Mouse (Mus musculus): ENCODE measurements around the gene Rxfp4. TPM values are rescaled to one million over a fixed set of nuclear protein-coding genes. Genes with fewer than 3 reads are reported as not detected.
"Not testable (repeated sequence)": the region's sequence is repeated elsewhere in the genome, so short reads cannot be mapped to it uniquely, and the experiment has no call there.

Rxfp4 gene
- polyA plus RNA-seq, 1 experiment from 2014 or later = not detected

DNA sequence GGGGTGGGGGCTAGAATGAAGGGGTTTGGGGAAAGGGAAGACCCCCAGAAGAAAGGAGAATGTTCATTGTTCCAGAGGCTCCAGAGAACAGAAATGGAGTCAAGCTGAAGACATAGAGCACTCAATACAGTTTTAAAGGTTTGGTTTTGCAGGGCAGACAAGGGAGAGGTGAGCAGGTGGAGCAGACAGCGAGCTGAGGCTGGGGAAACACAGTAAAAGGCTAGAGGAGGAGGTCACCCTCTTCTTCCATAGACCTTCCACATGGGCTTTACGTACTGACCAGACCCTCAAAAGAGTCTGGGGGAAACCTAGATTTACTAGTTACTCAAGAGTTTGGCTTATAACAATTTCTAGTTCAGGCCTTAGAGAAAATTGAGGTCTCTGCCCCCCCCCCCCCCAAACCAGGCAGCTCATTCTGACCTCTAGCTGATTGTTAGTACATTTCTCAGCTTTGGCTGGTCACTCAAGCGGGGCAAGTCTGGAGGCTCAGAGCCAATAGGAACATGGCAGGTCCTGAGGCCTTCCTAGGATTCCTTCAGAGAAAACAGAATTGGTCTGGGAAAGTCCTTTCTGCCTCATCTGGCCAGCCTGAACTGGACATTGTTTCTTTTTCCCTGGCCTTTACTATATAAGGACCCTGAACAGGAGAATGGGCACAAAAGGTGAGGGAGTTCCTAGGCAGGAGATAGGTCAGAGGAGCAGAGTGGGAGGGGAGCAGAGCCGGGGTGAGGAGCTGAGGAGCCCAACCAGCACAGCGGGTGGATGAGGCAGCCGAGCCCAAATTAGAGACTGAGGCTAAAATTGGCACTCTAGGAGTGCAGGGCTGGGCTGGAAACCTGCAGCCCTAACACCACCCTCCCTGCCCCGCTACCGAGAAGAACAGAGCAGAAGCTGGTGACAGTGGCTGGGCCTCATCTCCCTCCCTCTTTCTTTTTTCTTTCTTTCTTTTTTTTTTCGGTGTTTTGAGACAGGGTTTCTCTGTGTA is 33.5 kb downstream of the Rxfp4 start:
- Histone ChIP-seq H3K9me3 (replicated peaks) (no peaks in the 10 kb centered on the region), H3K9ac (peak overlapping the region; percentile 76; the same call in 1 of the 2 replicates), H3K27me3 (no peaks in the 10 kb centered on the region), H3K4me2 (peak overlapping the region; percentile 88), H3K36me3 (no peaks in the 10 kb centered on the region), H3K4me1 (replicated peaks) (peaks cover 70% of the 10 kb centered on the region), H3K4me3 (0 out of 2 replicates have a peak overlapping the region, but pooled peaks have one; percentile 12), H3K27ac (peak overlapping the region; percentile 94)
- peak; percentile 10 for ATAC-seq (replicated peaks; ENCODE audit: insufficient number of reproducible peaks, insufficient read depth, low FRiP score, low read depth)
- WGBS = 48% methylated on average over 9 of the region's 9 CpGs

GRCm38 (mm10) chr3:88618074-88618871 is 34.7 kb downstream of the Rxfp4 start:
- Histone ChIP-seq H3K4me1 (replicated peaks) (peaks cover 59% of the 10 kb centered on the region), H3K27ac (peak overlapping the region; percentile 51; the same call in 1 of the 2 replicates), H3K4me2 (peak overlapping the region; percentile 29), H3K36me3 (no peaks in the 10 kb centered on the region), H3K4me3 (0 out of 2 replicates have a peak overlapping the region, but pooled peaks have one; percentile 1), H3K9ac (no peak overlapping the region), H3K9me3 (replicated peaks) (no peaks in the 10 kb centered on the region), H3K27me3 (no peaks in the 10 kb centered on the region)
- 62% methylated on average over 8 of the region's 8 CpGs for WGBS
- ATAC-seq (replicated peaks; ENCODE audit: insufficient number of reproducible peaks, insufficient read depth, low FRiP score, low read depth) = no peak

GRCm38 (mm10) chr3:88616951-88617500 is 35.9 kb downstream of the Rxfp4 start:
- 68% methylated on average over 3 of the region's 3 CpGs for whole genome bisulfite sequencing
- no peaks in the 10 kb centered on the region for H3K27me3 ChIP-seq
- H3K27ac ChIP-seq = peak overlapping the region; percentile 73
- peak overlapping the region; percentile 32 for H3K4me3 ChIP-seq
- H3K36me3 ChIP-seq = no peaks in the 10 kb centered on the region
- peak overlapping the region; percentile 51 for H3K4me2 ChIP-seq
- H3K9me3 ChIP-seq (replicated peaks) = no peaks in the 10 kb centered on the region
- peaks cover 57% of the 10 kb centered on the region for H3K4me1 ChIP-seq (replicated peaks)
- ATAC-seq (replicated peaks; ENCODE audit: insufficient number of reproducible peaks, insufficient read depth, low FRiP score, low read depth) = no peak
- peak overlapping the region; percentile 26; the same call in 1 of the 2 replicates for H3K9ac ChIP-seq

DNA sequence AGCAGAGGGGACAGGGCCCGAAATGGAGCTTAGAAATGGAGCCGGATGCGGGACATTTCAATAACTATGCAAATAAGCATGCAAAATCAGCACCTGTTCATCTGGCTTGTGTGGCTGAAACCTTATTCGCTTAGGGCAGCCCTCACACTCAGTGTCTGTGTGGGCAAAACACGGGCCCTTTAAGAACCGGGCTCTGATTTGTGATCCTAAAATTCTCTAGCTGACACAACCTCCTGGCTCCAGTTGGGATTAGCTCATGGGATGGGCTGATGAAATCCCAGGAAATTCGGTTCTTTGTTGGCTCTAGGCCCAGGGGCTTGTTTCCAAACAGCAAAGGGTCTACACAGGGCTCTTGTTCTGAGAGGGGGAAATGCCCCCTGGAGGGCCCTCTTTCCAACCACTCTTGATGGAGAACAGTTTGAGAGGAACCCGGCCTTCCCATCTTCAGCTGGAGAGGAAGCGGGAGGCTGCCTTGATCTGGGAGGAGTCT is 37.0 kb downstream of the Rxfp4 start:
- H3K9me3 ChIP-seq (replicated peaks) = no peaks in the 10 kb centered on the region
- peak overlapping the region; percentile 73 for H3K27ac ChIP-seq
- peak overlapping the region; percentile 51; the same call in 1 of the 2 replicates for H3K4me2 ChIP-seq
- peak overlapping the region; percentile 32 for H3K4me3 ChIP-seq
- peaks cover 57% of the 10 kb centered on the region for H3K4me1 ChIP-seq (replicated peaks)
- 52% methylated on average over 9 of the region's 9 CpGs for WGBS
- H3K36me3 ChIP-seq = no peaks in the 10 kb centered on the region
- no peaks in the 10 kb centered on the region for H3K27me3 ChIP-seq
- 0 out of 2 replicates have a peak, but pooled peaks have one; percentile 5 for ATAC-seq (replicated peaks; ENCODE audit: insufficient number of reproducible peaks, insufficient read depth, low FRiP score, low read depth)
- no peak overlapping the region; the same call in 1 of the 2 replicates for H3K9ac ChIP-seq

DNA sequence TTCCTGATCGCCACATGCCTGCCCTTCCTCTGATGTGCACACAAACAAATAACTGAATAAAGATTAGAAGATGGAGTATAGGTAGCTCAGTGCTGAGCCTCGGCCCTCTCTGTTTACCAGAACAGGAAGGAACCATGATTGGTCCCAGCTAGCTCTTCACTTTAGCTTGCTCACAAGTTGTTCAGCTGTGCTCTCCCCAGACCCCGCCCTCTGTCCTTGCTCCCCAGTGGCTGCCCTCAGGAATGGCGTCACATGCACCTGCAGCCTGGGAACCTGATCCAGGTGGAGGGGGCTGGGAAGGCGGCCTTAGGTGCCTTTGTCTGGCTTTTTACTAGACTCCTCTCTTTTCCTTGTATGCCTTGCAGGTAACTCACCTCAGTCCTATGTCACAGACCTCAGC is 37.8 kb downstream of the Rxfp4 start:
- Histone ChIP-seq H3K4me3 (no peak overlapping the region), H3K9ac (no peak overlapping the region), H3K27ac (no peak overlapping the region), H3K36me3 (no peaks in the 10 kb centered on the region), H3K27me3 (no peaks in the 10 kb centered on the region), H3K4me2 (no peak overlapping the region), H3K9me3 (replicated peaks) (no peaks in the 10 kb centered on the region), H3K4me1 (replicated peaks) (peaks cover 51% of the 10 kb centered on the region)
- ATAC-seq (replicated peaks; ENCODE audit: insufficient number of reproducible peaks, insufficient read depth, low FRiP score, low read depth) = no peak
- 72% methylated on average over 5 of the region's 5 CpGs for WGBS

- Histone ChIP-seq H3K9ac (no peak overlapping the region), H3K4me2 (no peak overlapping the region), H3K4me1 (replicated peaks) (peaks cover 44% of the 10 kb centered on the region), H3K27ac (no peak overlapping the region), H3K9me3 (replicated peaks) (no peaks in the 10 kb centered on the region), H3K27me3 (no peaks in the 10 kb centered on the region), H3K36me3 (no peaks in the 10 kb centered on the region), H3K4me3 (no peak overlapping the region)
- no peak for ATAC-seq (replicated peaks; ENCODE audit: insufficient number of reproducible peaks, insufficient read depth, low FRiP score, low read depth)
- 54% methylated on average over 8 of the region's 8 CpGs for WGBS
These were observed 38.5 kb downstream of the Rxfp4 start for GRCm38 (mm10) chr3:88614418-88614817.

- H3K9me3 ChIP-seq (replicated peaks) = no peaks in the 10 kb centered on the region
- no peaks in the 10 kb centered on the region for H3K36me3 ChIP-seq
- H3K27me3 ChIP-seq = no peaks in the 10 kb centered on the region
- H3K27ac ChIP-seq = no peak overlapping the region
- H3K9ac ChIP-seq = no peak overlapping the region
- no peak overlapping the region for H3K4me3 ChIP-seq
- H3K4me1 ChIP-seq (replicated peaks) = peaks cover 18% of the 10 kb centered on the region
- ATAC-seq (replicated peaks; ENCODE audit: insufficient number of reproducible peaks, insufficient read depth, low FRiP score, low read depth) = no peak
- 0 out of 2 replicates have a peak overlapping the region, but pooled peaks have one; percentile 10 for H3K4me2 ChIP-seq
- 46% methylated on average over 4 of the region's 4 CpGs for whole genome bisulfite sequencing
These were observed 43.9 kb downstream of the Rxfp4 start for GRCm38 (mm10) chr3:88609066-88609465.

DNA sequence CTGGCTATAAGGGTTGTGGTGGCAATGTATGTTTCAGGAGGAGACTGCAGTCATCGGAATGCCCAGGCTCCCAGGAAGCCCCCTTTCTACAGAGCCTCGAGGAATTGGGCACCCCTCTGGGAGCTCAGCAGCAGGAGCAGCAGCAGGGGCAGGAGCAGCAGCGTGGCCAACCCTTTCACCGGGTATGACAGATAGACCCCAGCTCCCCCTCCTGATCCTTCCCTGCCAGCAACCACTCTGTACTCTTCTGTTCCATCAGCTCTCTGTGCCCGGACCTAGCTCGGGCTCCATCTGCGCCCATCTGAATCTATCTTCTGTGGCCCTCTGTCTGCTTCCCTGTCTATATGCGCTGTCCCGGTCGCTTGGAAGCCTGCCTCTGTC is 45.2 kb downstream of the Rxfp4 start:
- Histone ChIP-seq H3K36me3 (no peaks in the 10 kb centered on the region), H3K4me3 (peak overlapping the region; percentile 41), H3K9me3 (replicated peaks) (no peaks in the 10 kb centered on the region), H3K27me3 (no peaks in the 10 kb centered on the region), H3K4me2 (peak overlapping the region; percentile 70), H3K4me1 (replicated peaks) (peaks cover 21% of the 10 kb centered on the region), H3K27ac (no peak overlapping the region), H3K9ac (peak overlapping the region; percentile 13; the same call in 1 of the 2 replicates)
- ATAC-seq (replicated peaks; ENCODE audit: insufficient number of reproducible peaks, insufficient read depth, low FRiP score, low read depth) = 0 out of 2 replicates have a peak, but pooled peaks have one; percentile 3
- 25% methylated on average over 10 of the region's 10 CpGs for WGBS

GRCm38 (mm10) chr3:88607065-88607757 is 45.7 kb downstream of the Rxfp4 start:
- Histone ChIP-seq H3K36me3 (no peaks in the 10 kb centered on the region), H3K27me3 (no peaks in the 10 kb centered on the region), H3K4me3 (peak overlapping the region; percentile 41), H3K4me2 (peak overlapping the region; percentile 70), H3K4me1 (replicated peaks) (peaks cover 21% of the 10 kb centered on the region), H3K9ac (peak overlapping the region; percentile 14; the same call in 1 of the 2 replicates), H3K27ac (0 out of 2 replicates have a peak overlapping the region, but pooled peaks have one; percentile 18), H3K9me3 (replicated peaks) (no peaks in the 10 kb centered on the region)
- under 1% methylated on average over 20 of the region's 20 CpGs for WGBS
- peak; percentile 79 for ATAC-seq (replicated peaks; ENCODE audit: insufficient number of reproducible peaks, insufficient read depth, low FRiP score, low read depth)

- not testable (repeated sequence) for H3K27ac ChIP-seq; ATAC-seq (replicated peaks; ENCODE audit: insufficient number of reproducible peaks, insufficient read depth, low FRiP score, low read depth); H3K36me3 ChIP-seq; H3K27me3 ChIP-seq; H3K9ac ChIP-seq; H3K9me3 ChIP-seq (replicated peaks); H3K4me3 ChIP-seq
- 87% methylated on average over 2 of the region's 2 CpGs for WGBS
- H3K4me2 ChIP-seq = peak within 1 kb of the TSS; percentile 70; the same call in 1 of the 2 replicates
- H3K4me1 ChIP-seq (replicated peaks) = peaks cover 21% of the 10 kb centered on the region
These were observed 47.3 kb downstream of the Rxfp4 start, which contains the start of gene Arhgef2 for GRCm38 (mm10) chr3:88605666-88606065. Gene Arhgef2 (plus strand): TSS chr3:88605966.

Data from heart, embryonic 15.5 days (tissue).